Mouse (Mus musculus): ENCODE data around the gene Aak1. TPM values are rescaled to one million over a fixed set of nuclear protein-coding genes. Genes with fewer than 3 reads are reported as not detected.

Aak1 gene
- polyA plus RNA-seq, 1 experiment from 2014 or later: 39.3 TPM

DNA sequence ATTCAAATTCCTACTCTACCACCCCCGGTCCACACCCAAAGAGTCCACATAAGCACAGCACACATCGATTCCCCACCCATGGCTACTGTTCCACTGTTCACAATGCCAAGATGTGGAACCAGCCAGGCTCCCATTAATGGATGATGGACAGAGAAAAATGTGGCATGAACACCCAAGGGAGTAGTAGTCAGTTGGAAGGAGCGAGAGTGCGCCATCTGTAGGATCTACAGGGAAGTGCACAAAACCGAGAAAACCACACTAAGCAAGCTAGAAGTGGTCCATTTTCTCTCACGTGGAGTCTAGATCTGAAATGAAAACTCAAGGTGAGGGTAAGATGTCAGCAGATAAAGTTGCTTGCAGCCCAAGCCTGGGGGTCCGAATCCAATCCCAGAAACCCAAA, 28.6 kb upstream of the Aak1 start:
- H3K4me3 ChIP-seq: no peak overlapping the region
- H3K27ac ChIP-seq (replicated peaks): no peak overlapping the region
- ATAC-seq (replicated peaks): no peak
- H3K4me1 ChIP-seq: peaks cover 10% of the 10 kb centered on the region
- H3K4me2 ChIP-seq (replicated peaks): no peak overlapping the region
- H3K9ac ChIP-seq (replicated peaks): no peak overlapping the region
- 69% methylated on average over 7 of the region's 7 CpGs for WGBS
- no peaks in the 10 kb centered on the region for H3K9me3 ChIP-seq
- no peaks in the 10 kb centered on the region for H3K27me3 ChIP-seq
- H3K36me3 ChIP-seq: no peaks in the 10 kb centered on the region

DNA sequence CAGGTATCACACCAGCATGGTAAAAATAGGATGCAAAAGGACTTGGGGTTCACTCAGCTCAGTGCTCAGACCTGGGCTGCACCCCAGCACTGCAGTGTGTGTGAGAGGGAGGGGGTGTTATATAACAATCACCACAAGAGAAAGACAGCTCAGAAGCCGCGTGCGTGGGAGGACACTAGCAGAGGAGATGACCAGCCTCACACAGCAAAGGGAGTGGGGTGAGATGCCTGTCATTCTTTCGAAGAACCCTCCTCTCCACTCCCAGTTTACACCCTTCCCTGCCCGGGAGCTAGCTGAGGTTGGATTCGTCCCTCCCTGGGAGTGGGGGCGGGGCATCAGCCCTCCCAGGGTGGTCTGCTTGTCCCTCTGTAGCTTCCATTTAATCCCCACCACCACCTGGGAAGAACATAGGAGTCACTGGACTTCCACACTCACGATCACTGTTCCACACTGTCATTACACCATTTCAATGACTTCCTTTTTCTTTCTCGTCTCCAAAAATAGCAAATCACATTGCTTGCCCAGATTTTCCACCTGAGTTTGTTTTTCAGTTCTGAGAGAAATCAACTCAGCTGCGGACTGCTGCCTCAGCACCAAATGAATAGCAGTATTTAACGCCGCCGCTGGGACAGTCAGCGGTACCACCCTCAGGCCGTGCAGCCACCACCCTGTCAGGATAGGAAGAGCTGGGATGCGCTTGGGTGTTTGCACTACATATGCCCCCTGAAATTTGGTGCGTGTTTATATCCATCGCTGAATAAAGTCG, 26.8 kb upstream of the Aak1 start:
- H3K9me3 ChIP-seq: no peaks in the 10 kb centered on the region
- ATAC-seq (replicated peaks): 0 out of 2 replicates have a peak, but pooled peaks have one; percentile 41
- peak overlapping the region; percentile 23 for H3K4me3 ChIP-seq
- H3K36me3 ChIP-seq: no peaks in the 10 kb centered on the region
- peaks cover 10% of the 10 kb centered on the region for H3K4me1 ChIP-seq
- 3% methylated on average over 19 of the region's 19 CpGs for WGBS
- H3K4me2 ChIP-seq (replicated peaks): peak overlapping the region; percentile 42
- no peak overlapping the region for H3K9ac ChIP-seq (replicated peaks)
- no peak overlapping the region for H3K27ac ChIP-seq (replicated peaks)
- no peaks in the 10 kb centered on the region for H3K27me3 ChIP-seq

DNA sequence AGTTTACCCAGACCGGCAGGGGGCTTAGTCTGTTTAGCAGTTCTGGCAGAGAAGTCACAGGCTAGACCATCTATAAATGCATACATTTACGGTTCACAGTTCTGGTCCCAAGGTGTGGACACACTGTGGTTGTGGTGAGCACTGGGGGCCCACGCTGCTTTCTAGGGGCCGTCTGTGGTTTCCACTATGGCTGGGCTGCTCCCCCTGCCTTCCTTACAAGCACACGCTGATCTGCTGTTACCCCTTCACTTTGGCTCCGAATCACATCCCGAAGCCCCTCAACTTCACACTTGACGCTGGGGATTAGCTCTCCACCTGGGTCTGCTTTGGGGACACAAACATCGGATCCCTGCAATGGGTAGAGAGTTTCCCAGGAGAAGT, 26.3 kb upstream of the Aak1 start:
- Histone ChIP-seq H3K27me3 (no peaks in the 10 kb centered on the region), H3K9me3 (no peaks in the 10 kb centered on the region), H3K4me2 (replicated peaks) (peak overlapping the region; percentile 42)

DNA sequence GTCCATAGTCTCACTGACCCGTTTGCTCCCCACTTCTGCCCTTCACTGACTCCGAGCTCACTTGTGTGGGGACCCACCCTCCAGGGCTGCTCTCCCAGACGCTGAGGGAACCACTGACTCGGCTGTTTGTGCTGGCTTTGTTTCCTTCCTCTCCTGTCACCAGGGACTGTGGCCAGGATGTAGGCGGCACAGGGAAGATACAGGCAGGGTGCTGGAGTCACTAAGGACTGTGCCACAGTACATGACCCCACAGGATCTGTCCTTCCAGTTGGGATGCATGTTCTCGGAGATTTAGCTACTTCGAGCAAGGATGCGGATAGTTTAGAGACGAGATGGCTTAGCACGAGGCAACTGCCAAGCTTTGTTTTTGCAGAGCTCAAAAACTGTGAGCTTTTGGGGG, 25.5 kb upstream of the Aak1 start:
- 42% methylated on average over 10 of the region's 10 CpGs for WGBS
- H3K4me1 ChIP-seq: peaks cover 10% of the 10 kb centered on the region
- no peak overlapping the region for H3K4me3 ChIP-seq
- H3K36me3 ChIP-seq: no peaks in the 10 kb centered on the region
- no peaks in the 10 kb centered on the region for H3K27me3 ChIP-seq
- no peak overlapping the region for H3K27ac ChIP-seq (replicated peaks)
- ATAC-seq (replicated peaks): no peak
- no peak overlapping the region for H3K9ac ChIP-seq (replicated peaks)
- H3K9me3 ChIP-seq: no peaks in the 10 kb centered on the region
- no peak overlapping the region for H3K4me2 ChIP-seq (replicated peaks)

More for the DNA sequence above, 26.3 kb upstream of the Aak1 start:
- Histone ChIP-seq H3K36me3 (no peaks in the 10 kb centered on the region), H3K9ac (replicated peaks) (no peak overlapping the region), H3K4me1 (peaks cover 10% of the 10 kb centered on the region), H3K4me3 (peak overlapping the region; percentile 23; the same call in 1 of the 2 replicates), H3K27ac (replicated peaks) (no peak overlapping the region)
- 27% methylated on average over 9 of the region's 9 CpGs for WGBS
- ATAC-seq (replicated peaks): no peak

DNA sequence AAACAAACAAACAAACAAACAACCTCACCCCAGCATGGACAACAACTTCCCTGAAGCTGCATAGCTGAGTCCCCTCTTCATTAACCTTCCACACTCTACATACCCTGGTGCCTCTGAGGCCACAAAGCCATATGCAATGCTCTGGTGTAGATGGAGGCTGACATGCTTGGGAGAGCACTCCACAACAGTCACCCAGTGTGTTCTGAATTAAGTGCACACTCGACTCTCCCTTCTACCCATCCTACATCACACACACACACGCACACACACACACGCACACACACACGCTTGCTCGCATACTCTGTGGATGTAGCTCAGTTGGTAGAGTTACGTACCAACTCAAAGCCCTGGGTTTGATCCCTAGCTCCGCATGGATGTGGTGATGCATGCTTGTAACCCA, 24.9 kb upstream of the Aak1 start:
- no peak for ATAC-seq (replicated peaks)
- 89% methylated on average over 7 of the region's 7 CpGs for WGBS
- H3K4me3 ChIP-seq: no peak overlapping the region
- H3K9ac ChIP-seq (replicated peaks): no peak overlapping the region
- H3K4me1 ChIP-seq: peaks cover 10% of the 10 kb centered on the region
- H3K4me2 ChIP-seq (replicated peaks): no peak overlapping the region
- H3K27ac ChIP-seq (replicated peaks): no peak overlapping the region
- H3K27me3 ChIP-seq: no peaks in the 10 kb centered on the region
- H3K36me3 ChIP-seq: no peaks in the 10 kb centered on the region
- H3K9me3 ChIP-seq: no peaks in the 10 kb centered on the region

DNA sequence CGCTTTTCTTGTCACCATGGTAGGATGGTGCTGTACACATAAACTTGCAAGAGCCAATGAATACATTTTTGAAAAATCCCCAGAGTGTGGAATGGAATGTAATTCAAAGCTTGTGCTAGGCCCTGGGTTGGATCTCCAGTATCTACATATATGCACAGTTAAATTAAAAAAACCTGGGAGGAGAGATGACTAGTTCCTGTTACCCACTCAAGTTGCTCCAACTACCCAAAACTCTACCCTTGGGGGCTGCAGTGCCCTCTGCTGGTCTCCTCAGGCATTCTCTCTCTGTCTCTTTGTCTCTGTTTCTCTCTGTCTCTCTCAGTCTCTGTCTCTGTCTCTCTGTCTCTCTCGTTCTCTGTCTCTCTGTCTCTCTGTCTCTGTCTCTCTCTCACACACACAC, 21.9 kb upstream of the Aak1 start:
- no peak overlapping the region for H3K4me2 ChIP-seq (replicated peaks)
- no peaks in the 10 kb centered on the region for H3K9me3 ChIP-seq
- H3K36me3 ChIP-seq: no peaks in the 10 kb centered on the region
- ATAC-seq (replicated peaks): no peak
- no peak overlapping the region for H3K9ac ChIP-seq (replicated peaks)
- no peaks in the 10 kb centered on the region for H3K27me3 ChIP-seq
- 93% methylated on average over 2 of the region's 2 CpGs for WGBS
- H3K4me1 ChIP-seq: peaks cover 7% of the 10 kb centered on the region
- H3K4me3 ChIP-seq: no peak overlapping the region
- H3K27ac ChIP-seq (replicated peaks): no peak overlapping the region

DNA sequence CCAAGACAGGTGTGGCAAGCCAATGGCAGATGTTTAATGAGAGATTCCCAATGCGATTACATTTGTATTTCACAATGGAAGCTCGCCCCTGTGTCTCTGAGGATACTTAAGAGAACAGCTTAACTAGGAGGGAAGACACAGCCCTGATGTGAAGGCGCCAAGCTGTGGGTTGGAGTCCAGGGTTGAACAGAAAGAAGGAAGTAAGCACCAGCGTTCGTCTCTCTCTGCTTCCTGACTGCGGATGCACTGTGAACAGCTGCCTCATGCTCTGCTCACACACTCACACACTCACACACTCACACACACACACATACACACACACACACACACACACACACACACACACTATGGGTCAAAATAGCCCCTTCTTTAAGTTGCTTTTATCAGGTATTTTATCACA, 19.5 kb upstream of the Aak1 start:
- Histone ChIP-seq H3K4me2 (replicated peaks) (no peak overlapping the region), H3K9me3 (no peaks in the 10 kb centered on the region), H3K4me3 (no peak overlapping the region), H3K27me3 (no peaks in the 10 kb centered on the region), H3K27ac (replicated peaks) (no peak overlapping the region), H3K4me1 (no peaks in the 10 kb centered on the region), H3K36me3 (no peaks in the 10 kb centered on the region), H3K9ac (replicated peaks) (no peak overlapping the region)
- WGBS: 92% methylated on average over 6 of the region's 6 CpGs
- ATAC-seq (replicated peaks): no peak

DNA sequence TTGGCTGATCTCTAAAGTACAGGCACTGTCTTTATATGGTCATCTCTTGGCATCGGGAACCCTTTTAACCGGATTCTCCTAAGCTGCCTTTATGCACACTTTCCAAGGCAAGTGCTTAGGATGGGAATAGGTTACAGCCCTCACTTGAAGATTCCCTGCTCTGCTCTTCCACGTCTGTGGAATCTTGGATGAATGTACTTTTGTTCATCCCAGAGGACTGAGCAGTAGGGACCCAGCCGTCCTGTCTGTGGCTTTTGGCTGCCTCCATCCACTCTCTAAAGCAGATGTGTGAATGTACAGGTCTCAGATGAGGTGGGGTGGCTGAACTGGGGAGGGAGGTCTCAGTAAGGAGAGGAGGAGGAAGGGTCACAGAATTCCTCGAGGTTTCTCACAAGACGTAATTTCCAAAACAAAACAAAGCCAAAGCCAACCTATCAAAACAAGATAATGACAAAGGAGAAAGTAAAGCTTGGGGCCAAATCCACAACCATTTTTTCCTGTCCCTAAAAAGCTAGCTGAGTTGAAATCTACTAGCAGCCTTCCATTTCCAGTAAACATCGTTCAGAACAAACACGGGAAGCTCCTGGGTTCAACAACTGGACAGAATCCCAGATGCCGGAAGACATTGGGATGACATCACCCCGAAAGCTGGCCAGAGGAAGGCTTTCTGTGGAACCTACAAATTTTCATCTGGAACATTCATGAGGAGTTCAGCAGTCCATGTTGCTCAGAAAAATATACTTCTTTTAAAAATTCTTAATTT, 18.4 kb upstream of the Aak1 start:
- Histone ChIP-seq H3K4me2 (replicated peaks) (no peak overlapping the region), H3K9ac (replicated peaks) (no peak overlapping the region), H3K36me3 (no peaks in the 10 kb centered on the region), H3K9me3 (no peaks in the 10 kb centered on the region), H3K27me3 (no peaks in the 10 kb centered on the region), H3K4me3 (no peak overlapping the region), H3K4me1 (no peaks in the 10 kb centered on the region), H3K27ac (replicated peaks) (no peak overlapping the region; the same call in 1 of the 2 replicates)
- 73% methylated on average over 10 of the region's 10 CpGs for WGBS
- ATAC-seq (replicated peaks): no peak

DNA sequence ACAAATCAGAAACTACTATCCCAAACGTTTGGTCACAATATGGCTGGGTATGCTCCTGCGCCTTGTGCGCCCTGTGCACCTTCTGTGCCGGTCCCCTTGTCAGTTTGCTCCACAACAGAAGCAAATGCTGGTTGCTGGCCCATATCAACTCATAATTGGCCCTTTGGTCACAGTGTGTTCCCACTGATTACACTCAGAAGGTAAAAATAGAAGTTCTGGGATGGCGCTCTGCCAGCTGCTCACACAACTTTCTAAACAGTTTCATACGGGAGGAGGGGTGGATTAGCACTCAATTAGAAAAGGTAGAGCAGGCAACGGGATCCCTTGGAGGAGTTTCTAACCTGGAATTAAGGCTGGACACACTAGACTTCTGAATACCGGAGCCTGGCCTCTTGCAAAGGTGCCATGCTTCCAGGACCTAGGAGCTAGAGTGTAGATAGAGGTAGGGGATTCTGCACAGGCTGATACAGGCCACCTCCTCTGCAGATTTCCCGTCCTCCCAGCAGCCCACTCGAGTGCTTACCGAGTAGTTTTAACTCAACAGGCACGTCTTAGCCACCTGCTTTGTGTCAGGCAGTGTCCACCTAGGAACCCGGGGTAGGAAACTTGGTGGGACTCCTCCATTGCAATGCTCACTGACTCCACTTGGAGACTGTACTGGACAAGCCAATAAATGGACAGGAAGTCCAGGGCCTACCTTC, 16.4 kb upstream of the Aak1 start:
- H3K27ac ChIP-seq (replicated peaks): no peak overlapping the region
- no peaks in the 10 kb centered on the region for H3K36me3 ChIP-seq
- H3K27me3 ChIP-seq: no peaks in the 10 kb centered on the region
- WGBS: 79% methylated on average over 13 of the region's 13 CpGs
- H3K4me1 ChIP-seq: no peaks in the 10 kb centered on the region
- no peak for ATAC-seq (replicated peaks)
- H3K9ac ChIP-seq (replicated peaks): no peak overlapping the region
- H3K4me3 ChIP-seq: no peak overlapping the region
- no peaks in the 10 kb centered on the region for H3K9me3 ChIP-seq
- H3K4me2 ChIP-seq (replicated peaks): no peak overlapping the region

DNA sequence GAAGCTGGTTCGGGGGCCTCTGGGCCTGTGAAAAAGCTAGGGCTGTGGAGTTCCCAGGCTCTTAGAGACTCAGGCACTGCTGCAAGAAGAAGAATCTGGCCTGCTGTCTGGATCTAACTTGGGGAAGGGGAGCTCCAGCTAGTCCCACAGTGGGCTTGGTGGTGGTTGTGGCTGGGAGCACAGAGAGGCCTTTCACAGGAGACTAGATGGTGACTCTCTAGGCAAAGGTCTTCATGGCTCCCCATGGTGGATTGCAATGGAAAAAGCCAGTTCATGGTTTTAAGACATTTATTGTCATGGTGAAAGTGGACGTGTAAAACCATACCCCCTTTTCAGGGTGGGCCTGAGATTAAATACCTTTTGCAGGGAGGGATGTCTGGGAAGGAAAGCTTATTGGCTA, 10.2 kb upstream of the Aak1 start:
- Histone ChIP-seq H3K9me3 (no peaks in the 10 kb centered on the region), H3K36me3 (no peaks in the 10 kb centered on the region), H3K4me3 (no peak overlapping the region), H3K27ac (replicated peaks) (no peak overlapping the region), H3K4me1 (no peaks in the 10 kb centered on the region), H3K4me2 (replicated peaks) (no peak overlapping the region), H3K27me3 (no peaks in the 10 kb centered on the region), H3K9ac (replicated peaks) (no peak overlapping the region)
- no peak for ATAC-seq (replicated peaks)
- 61% methylated on average over 2 of the region's 2 CpGs for WGBS

DNA sequence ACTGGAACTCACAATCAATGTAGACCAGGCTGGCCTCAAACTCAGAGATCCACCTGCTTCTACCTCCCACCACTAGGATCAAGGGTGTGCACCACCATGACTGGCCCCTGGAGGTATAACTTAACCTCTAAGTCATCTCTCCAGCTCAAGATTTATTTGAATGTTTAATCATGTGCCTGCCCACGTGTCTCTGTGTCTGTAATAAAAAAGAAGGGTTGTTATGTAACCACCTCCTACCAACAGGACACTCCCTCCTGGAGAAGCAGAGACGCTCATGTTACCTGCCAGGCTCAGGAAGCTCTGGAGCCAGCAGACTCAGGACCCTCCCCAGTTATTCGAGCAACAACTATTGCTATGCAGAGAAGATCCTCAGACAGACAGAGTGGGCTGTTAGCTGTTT, 7.4 kb upstream of the Aak1 start:
- H3K36me3 ChIP-seq: no peaks in the 10 kb centered on the region
- no peak overlapping the region for H3K4me2 ChIP-seq (replicated peaks)
- no peak overlapping the region for H3K27ac ChIP-seq (replicated peaks)
- H3K9ac ChIP-seq (replicated peaks): no peak overlapping the region
- H3K4me1 ChIP-seq: no peaks in the 10 kb centered on the region
- 72% methylated on average over 3 of the region's 3 CpGs for WGBS
- no peak overlapping the region for H3K4me3 ChIP-seq
- no peaks in the 10 kb centered on the region for H3K9me3 ChIP-seq
- H3K27me3 ChIP-seq: no peaks in the 10 kb centered on the region
- no peak for ATAC-seq (replicated peaks)

DNA sequence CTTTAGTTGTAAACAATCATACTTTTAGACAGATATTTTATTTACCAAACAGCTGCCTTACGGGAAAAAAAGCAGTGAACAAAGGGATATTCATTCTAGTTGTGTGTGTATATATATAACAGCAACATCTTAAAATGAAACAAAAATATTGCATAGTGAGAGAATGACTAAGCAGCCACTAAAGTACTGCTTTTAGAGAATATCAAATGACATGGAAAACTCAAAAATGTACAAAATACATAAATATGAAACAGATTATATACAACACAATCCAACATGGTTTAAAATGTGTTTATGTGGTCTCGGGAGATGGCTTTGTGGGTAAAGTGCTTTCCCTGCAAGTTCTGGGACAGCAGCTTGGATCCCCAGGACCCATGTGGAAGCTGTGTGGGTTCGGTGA, 5.7 kb upstream of the Aak1 start:
- WGBS: 90% methylated on average over 3 of the region's 3 CpGs
- H3K9me3 ChIP-seq: no peaks in the 10 kb centered on the region
- H3K36me3 ChIP-seq: no peaks in the 10 kb centered on the region
- H3K27me3 ChIP-seq: no peaks in the 10 kb centered on the region
- no peak overlapping the region for H3K27ac ChIP-seq (replicated peaks)
- H3K9ac ChIP-seq (replicated peaks): no peak overlapping the region
- H3K4me3 ChIP-seq: no peak overlapping the region
- H3K4me2 ChIP-seq (replicated peaks): no peak overlapping the region
- H3K4me1 ChIP-seq: peaks cover 11% of the 10 kb centered on the region
- no peak for ATAC-seq (replicated peaks)
